Comparison of ENCODE assay signal across 8 mouse cellular contexts in the genomic region with DNA sequence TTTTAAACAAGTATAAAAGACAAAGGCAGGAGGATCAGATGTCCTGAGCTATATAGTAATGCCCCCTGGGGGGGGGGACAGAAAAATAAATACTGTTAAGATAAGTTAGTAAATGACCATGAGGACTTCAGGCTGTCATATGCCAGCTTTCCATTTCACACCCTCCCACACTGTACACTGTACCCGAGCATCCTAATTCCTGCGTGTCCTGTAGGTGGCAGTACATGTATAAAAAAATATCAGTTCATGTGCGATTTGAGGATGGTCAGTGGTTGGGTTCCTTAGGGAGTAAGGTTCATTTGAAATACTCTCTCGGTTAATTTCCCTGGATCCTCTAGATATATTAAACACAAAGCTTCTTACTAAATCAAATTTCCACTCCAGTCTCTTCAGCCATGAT. TPM values are rescaled to one million over a fixed set of nuclear protein-coding genes. Genes with fewer than 3 reads are reported as not detected.
DNase-seq lines count a peak whose midpoint lies in the region; ATAC-seq and TF ChIP-seq lines count a peak whose summit lies in the region.

No protein-coding gene starts in this region.

- TF ChIP-seq CTCF in intestine, postnatal 0 days (IDR thresholded peaks at IDR 0.05; ENCODE audit: low read depth): peak; percentile 66
- TF ChIP-seq CTCF in liver, adult 2 months (IDR thresholded peaks at IDR 0.05; ENCODE audit: low read depth, low read length): peak; percentile 28; the same call in 1 of the 2 replicates

- no peaks in the 10 kb centered on the region for H3K36me3 ChIP-seq in forebrain, embryonic 13.5 days (ENCODE audit: poor library complexity, severe bottlenecking)
- no peaks in the 10 kb centered on the region for H3K36me3 ChIP-seq in intestine, postnatal 0 days (ENCODE audit: control insufficient read depth, insufficient read depth)
- H3K36me3 ChIP-seq in liver, adult 2 months (ENCODE audit: control insufficient read depth, insufficient read depth, low read length): no peaks in the 10 kb centered on the region

- H3K4me2 ChIP-seq in forebrain, embryonic 13.5 days: no peak overlapping the region
- no peak overlapping the region for H3K4me2 ChIP-seq in intestine, postnatal 0 days (replicated peaks; ENCODE audit: low read depth)

- H3K4me3 ChIP-seq in forebrain, embryonic 13.5 days: no peak overlapping the region
- H3K4me3 ChIP-seq in intestine, postnatal 0 days (ENCODE audit: low read depth, low read length): no peak overlapping the region
- H3K4me3 ChIP-seq in liver, adult 2 months (ENCODE audit: insufficient read depth, low read depth, low read length): no peak overlapping the region

- peak; percentile 8 for DNase-seq in urinary bladder, postnatal 14 days (ENCODE audit: low spot score)
- no peak for DNase-seq in urinary bladder, adult 2 months (ENCODE audit: low spot score)
- DNase-seq in c-Kit-positive CD71-positive TER-119-negative erythroid progenitor cells, embryonic 14.5 days (ENCODE audit: low read depth): peak; percentile 14
- DNase-seq in liver, adult 2 months (ENCODE audit: extremely low read depth, low read depth, low spot score): peak; percentile 31
- DNase-seq in ovary, postnatal 10 days (ENCODE audit: low spot score): no peak

- no peak overlapping the region for H3K27ac ChIP-seq in forebrain, embryonic 13.5 days
- no peak overlapping the region for H3K27ac ChIP-seq in intestine, postnatal 0 days (ENCODE audit: low read depth, low read length)
- H3K27ac ChIP-seq in liver, adult 2 months (replicated peaks; ENCODE audit: insufficient read depth, low read depth, low read length): no peak overlapping the region

- H3K79me2 ChIP-seq in liver, adult 2 months (ENCODE audit: control insufficient read depth, insufficient read depth, low read length): peaks cover 4% of the 10 kb centered on the region; the same call in 1 of the 2 replicates

- ATAC-seq in forebrain, embryonic 13.5 days: peak; percentile 84
- ATAC-seq in intestine, postnatal 0 days: peak; percentile 48
- ATAC-seq in neutrophil, adult 5-6 weeks (ENCODE audit: extremely low read depth, insufficient number of reproducible peaks, low FRiP score, poor library complexity, severe bottlenecking): peak; percentile 74; the same call in 1 of the 2 replicates

- H3K9me3 ChIP-seq in forebrain, embryonic 13.5 days (replicated peaks): no peaks in the 10 kb centered on the region
- no peaks in the 10 kb centered on the region for H3K9me3 ChIP-seq in intestine, postnatal 0 days (ENCODE audit: control insufficient read depth)

- no peaks in the 10 kb centered on the region for H3K4me1 ChIP-seq in forebrain, embryonic 13.5 days
- no peaks in the 10 kb centered on the region for H3K4me1 ChIP-seq in intestine, postnatal 0 days (replicated peaks; ENCODE audit: control insufficient read depth, insufficient read depth, low read length)
- peaks cover 9% of the 10 kb centered on the region for H3K4me1 ChIP-seq in liver, adult 2 months (ENCODE audit: control insufficient read depth, insufficient read depth, low read length)

- H3K27me3 ChIP-seq in forebrain, embryonic 13.5 days: no peaks in the 10 kb centered on the region
- no peaks in the 10 kb centered on the region for H3K27me3 ChIP-seq in intestine, postnatal 0 days (replicated peaks; ENCODE audit: control insufficient read depth, insufficient read depth, low read length)
- H3K27me3 ChIP-seq in liver, adult 2 months (ENCODE audit: control insufficient read depth, insufficient read depth, low read length): peaks cover 5% of the 10 kb centered on the region

- WGBS in forebrain, embryonic 13.5 days: 53% methylated on average over 4 of the region's 4 CpGs
- 49% methylated on average over 4 of the region's 4 CpGs for WGBS in intestine, postnatal 0 days
- WGBS in liver, adult 2 months: 50% methylated on average over 4 of the region's 4 CpGs

- no peak for TF ChIP-seq POLR2A in liver, adult 2 months (IDR thresholded peaks at IDR 0.05; ENCODE audit: extremely low read depth, insufficient read depth, low read length)

- no peak overlapping the region for H3K9ac ChIP-seq in forebrain, embryonic 13.5 days
- no peak overlapping the region for H3K9ac ChIP-seq in intestine, postnatal 0 days (ENCODE audit: low read depth, low read length)
- H3K9ac ChIP-seq in liver, adult 2 months (ENCODE audit: low read depth, low read length): no peak overlapping the region

RNA-seq across cellular contexts. Expression of gene Psma6, which starts 29.1 kb away (rescaled TPM):
- polyA plus RNA-seq in urinary bladder, adult 2 months (2012; rRNA removed): 149 and 166 TPM in 2 replicates
- 505 and 510 TPM in 2 replicates for polyA plus RNA-seq in forebrain, embryonic 13.5 days (2015; fragmentation: Nextera tagmentation; extraction: Ambion mirVana)
- polyA plus RNA-seq in intestine, postnatal 0 days (2015; fragmentation: Nextera tagmentation; extraction: Ambion mirVana): 279 and 292 TPM in 2 replicates
- total RNA-seq in liver, adult 2 months (2014; rRNA removed): 132 and 138 TPM in 2 replicates
- 51.5 and 55.1 TPM in 2 replicates for polyA plus RNA-seq in liver, adult 2 months (2012; rRNA removed)
- total RNA-seq in neutrophil, adult 5-6 weeks (2017): 128 and 134 TPM in 2 replicates

RNA-seq across cellular contexts. Expression of gene Ppp2r3c, which starts 52.1 kb away (rescaled TPM):
- polyA plus RNA-seq in urinary bladder, adult 2 months (2012; rRNA removed): 8.9 and 9.0 TPM in 2 replicates
- polyA plus RNA-seq in forebrain, embryonic 13.5 days (2015; fragmentation: Nextera tagmentation; extraction: Ambion mirVana): 27.1 and 28.1 TPM in 2 replicates
- 7.7 and 8.6 TPM in 2 replicates for polyA plus RNA-seq in intestine, postnatal 0 days (2015; fragmentation: Nextera tagmentation; extraction: Ambion mirVana)
- total RNA-seq in liver, adult 2 months (2014; rRNA removed): 6.8 and 6.9 TPM in 2 replicates
- polyA plus RNA-seq in liver, adult 2 months (2012; rRNA removed): 1.0 and 1.2 TPM in 2 replicates
- total RNA-seq in neutrophil, adult 5-6 weeks (2017): 24.4 and 25.4 TPM in 2 replicates

RNA-seq across cellular contexts. Expression of gene 1110008L16Rik, which starts 55.5 kb away (rescaled TPM):
- 12.3 and 12.9 TPM in 2 replicates for polyA plus RNA-seq in urinary bladder, adult 2 months (2012; rRNA removed)
- 8.9 and 12.3 TPM in 2 replicates for polyA plus RNA-seq in forebrain, embryonic 13.5 days (2015; fragmentation: Nextera tagmentation; extraction: Ambion mirVana)
- polyA plus RNA-seq in intestine, postnatal 0 days (2015; fragmentation: Nextera tagmentation; extraction: Ambion mirVana): 10.1 and 11.9 TPM in 2 replicates
- total RNA-seq in liver, adult 2 months (2014; rRNA removed): 10.7 and 12.2 TPM in 2 replicates
- polyA plus RNA-seq in liver, adult 2 months (2012; rRNA removed): 4.6 and 6.2 TPM in 2 replicates
- total RNA-seq in neutrophil, adult 5-6 weeks (2017): 6.3 and 8.8 TPM in 2 replicates

Comparison
In these comparisons a context has a peak if more than half of its experiments do, and no peak if none do; other contexts are left out.
1. DNase-seq: peak in urinary bladder, postnatal 14 days (single experiment), c-Kit-positive CD71-positive TER-119-negative erythroid progenitor cells, embryonic 14.5 days (single experiment) and liver, adult 2 months (single experiment); none in urinary bladder, adult 2 months (single experiment) and ovary, postnatal 10 days (single experiment).
2. Peak in every context shown above with its lines, with median percentiles within 50 percentile points of each other: ATAC-seq.